Mouse (Mus musculus): ENCODE measurements at regions not wholly inside any gene's neighbourhood (a gene's known extent, or its start where the extent isn't known, plus 50 kb on each side); places are given as distances from the start of the nearest gene placed in this dataset.
"Not testable (repeated sequence)": the region's sequence is repeated elsewhere in the genome, so short reads cannot be mapped to it uniquely, and the experiment has no call there.

- 53% methylated on average over 9 of the region's 9 CpGs for WGBS
- H3K27me3 ChIP-seq (replicated peaks), result no peaks in the 10 kb centered on the region
- H3K4me2 ChIP-seq, result no peak overlapping the region
- no peaks in the 10 kb centered on the region for H3K36me3 ChIP-seq
- ATAC-seq (ENCODE audit: insufficient number of reproducible peaks, low FRiP score), result no peak
- no peak overlapping the region for H3K27ac ChIP-seq (ENCODE audit: poor library complexity, severe bottlenecking)
- H3K4me3 ChIP-seq, result no peak overlapping the region
- no peaks in the 10 kb centered on the region for H3K9me3 ChIP-seq (replicated peaks)
- H3K4me1 ChIP-seq (replicated peaks), result no peaks in the 10 kb centered on the region
- no peak overlapping the region for H3K9ac ChIP-seq
Measured at GRCm38 (mm10) chr2:21980177-21980576, 247.1 kb upstream of the Myo3a start.

- ATAC-seq (ENCODE audit: insufficient number of reproducible peaks, low FRiP score), result no peak
- no peaks in the 10 kb centered on the region for H3K27me3 ChIP-seq (replicated peaks)
- 67% methylated on average over 2 of the region's 2 CpGs for WGBS
- H3K9ac ChIP-seq, result no peak overlapping the region
- no peaks in the 10 kb centered on the region for H3K4me1 ChIP-seq (replicated peaks)
- no peaks in the 10 kb centered on the region for H3K36me3 ChIP-seq
- no peak overlapping the region for H3K27ac ChIP-seq (ENCODE audit: poor library complexity, severe bottlenecking)
- H3K9me3 ChIP-seq (replicated peaks), result no peaks in the 10 kb centered on the region
- no peak overlapping the region for H3K4me2 ChIP-seq
- no peak overlapping the region for H3K4me3 ChIP-seq
Measured at GRCm38 (mm10) chr2:22024438-22024837, 202.9 kb upstream of the Myo3a start.

GRCm38 (mm10) chr2:22026794-22027193 lies 200.5 kb upstream of the Myo3a start:
- H3K36me3 ChIP-seq, result no peaks in the 10 kb centered on the region
- H3K4me2 ChIP-seq, result no peak overlapping the region
- no peaks in the 10 kb centered on the region for H3K4me1 ChIP-seq (replicated peaks)
- ATAC-seq (ENCODE audit: insufficient number of reproducible peaks, low FRiP score), result no peak
- H3K27me3 ChIP-seq (replicated peaks), result no peaks in the 10 kb centered on the region
- H3K27ac ChIP-seq (ENCODE audit: poor library complexity, severe bottlenecking), result no peak overlapping the region
- 88% methylated on average over 1 of the region's 1 CpGs for WGBS
- no peak overlapping the region for H3K9ac ChIP-seq
- no peaks in the 10 kb centered on the region for H3K9me3 ChIP-seq (replicated peaks)
- no peak overlapping the region for H3K4me3 ChIP-seq

- no peaks in the 10 kb centered on the region for H3K4me1 ChIP-seq (replicated peaks)
- H3K9me3 ChIP-seq (replicated peaks), result no peaks in the 10 kb centered on the region
- H3K4me3 ChIP-seq, result no peak overlapping the region
- H3K27ac ChIP-seq (ENCODE audit: poor library complexity, severe bottlenecking), result no peak overlapping the region
- no peaks in the 10 kb centered on the region for H3K27me3 ChIP-seq (replicated peaks)
- no peaks in the 10 kb centered on the region for H3K36me3 ChIP-seq
- H3K9ac ChIP-seq, result no peak overlapping the region
- H3K4me2 ChIP-seq, result no peak overlapping the region
- ATAC-seq (ENCODE audit: insufficient number of reproducible peaks, low FRiP score), result no peak
- 64% methylated on average over 1 of the region's 1 CpGs for WGBS
Measured at GRCm38 (mm10) chr2:22028569-22028968, 198.7 kb upstream of the Myo3a start.

- Histone ChIP-seq H3K4me2 (no peak overlapping the region), H3K9ac (no peak overlapping the region), H3K36me3 (no peaks in the 10 kb centered on the region), H3K9me3 (replicated peaks) (no peaks in the 10 kb centered on the region), H3K4me1 (replicated peaks) (no peaks in the 10 kb centered on the region), H3K4me3 (no peak overlapping the region), H3K27ac (ENCODE audit: poor library complexity, severe bottlenecking) (no peak overlapping the region), H3K27me3 (replicated peaks) (no peaks in the 10 kb centered on the region)
- WGBS, result 56% methylated on average over 8 of the region's 8 CpGs
- ATAC-seq (ENCODE audit: insufficient number of reproducible peaks, low FRiP score), result no peak
Measured at GRCm38 (mm10) chr2:22029022-22029803, 198.1 kb upstream of the Myo3a start.

- no peaks in the 10 kb centered on the region for H3K4me1 ChIP-seq (replicated peaks)
- no peak for ATAC-seq (ENCODE audit: insufficient number of reproducible peaks, low FRiP score)
- H3K4me2 ChIP-seq, result no peak overlapping the region
- no peaks in the 10 kb centered on the region for H3K9me3 ChIP-seq (replicated peaks)
- no peak overlapping the region for H3K9ac ChIP-seq
- no peak overlapping the region for H3K27ac ChIP-seq (ENCODE audit: poor library complexity, severe bottlenecking)
- H3K36me3 ChIP-seq, result no peaks in the 10 kb centered on the region
- 77% methylated on average over 5 of the region's 5 CpGs for WGBS
- H3K4me3 ChIP-seq, result no peak overlapping the region
- no peaks in the 10 kb centered on the region for H3K27me3 ChIP-seq (replicated peaks)
Measured at GRCm38 (mm10) chr2:22029804-22030194, 197.5 kb upstream of the Myo3a start.

GRCm38 (mm10) chr2:22036841-22037240 lies 190.5 kb upstream of the Myo3a start:
- Histone ChIP-seq H3K4me3 (no peak overlapping the region), H3K4me1 (replicated peaks) (no peaks in the 10 kb centered on the region), H3K27ac (ENCODE audit: poor library complexity, severe bottlenecking) (no peak overlapping the region), H3K27me3 (replicated peaks) (no peaks in the 10 kb centered on the region), H3K9me3 (replicated peaks) (0 out of 2 replicates have a peak, but pooled peaks cover 3% of the 10 kb centered on the region), H3K4me2 (no peak overlapping the region), H3K9ac (no peak overlapping the region), H3K36me3 (no peaks in the 10 kb centered on the region)
- 76% methylated on average over 2 of the region's 2 CpGs for WGBS
- ATAC-seq (ENCODE audit: insufficient number of reproducible peaks, low FRiP score), result no peak

- Histone ChIP-seq H3K9ac (no peak overlapping the region), H3K4me1 (replicated peaks) (no peaks in the 10 kb centered on the region), H3K9me3 (replicated peaks) (0 out of 2 replicates have a peak, but pooled peaks cover 6% of the 10 kb centered on the region), H3K27ac (ENCODE audit: poor library complexity, severe bottlenecking) (no peak overlapping the region), H3K4me3 (no peak overlapping the region), H3K4me2 (no peak overlapping the region), H3K27me3 (replicated peaks) (no peaks in the 10 kb centered on the region), H3K36me3 (no peaks in the 10 kb centered on the region)
- 30% methylated on average over 2 of the region's 2 CpGs for WGBS
- no peak for ATAC-seq (ENCODE audit: insufficient number of reproducible peaks, low FRiP score)
Measured at GRCm38 (mm10) chr2:22038780-22039179, 188.5 kb upstream of the Myo3a start.

- WGBS, result 28% methylated on average over 6 of the region's 6 CpGs
- H3K27me3 ChIP-seq (replicated peaks); H3K9ac ChIP-seq; H3K27ac ChIP-seq (ENCODE audit: poor library complexity, severe bottlenecking); H3K9me3 ChIP-seq (replicated peaks); H3K4me3 ChIP-seq; H3K36me3 ChIP-seq; H3K4me2 ChIP-seq; H3K4me1 ChIP-seq (replicated peaks); ATAC-seq (ENCODE audit: insufficient number of reproducible peaks, low FRiP score): not testable (repeated sequence)
Measured at GRCm38 (mm10) chr2:22043937-22044336, 183.4 kb upstream of the Myo3a start.

- Histone ChIP-seq H3K27me3 (replicated peaks) (no peaks in the 10 kb centered on the region), H3K9ac (no peak overlapping the region), H3K4me3 (no peak overlapping the region), H3K27ac (ENCODE audit: poor library complexity, severe bottlenecking) (no peak overlapping the region), H3K9me3 (replicated peaks) (0 out of 2 replicates have a peak, but pooled peaks cover 7% of the 10 kb centered on the region), H3K4me2 (no peak overlapping the region), H3K36me3 (no peaks in the 10 kb centered on the region), H3K4me1 (replicated peaks) (no peaks in the 10 kb centered on the region)
- no peak for ATAC-seq (ENCODE audit: insufficient number of reproducible peaks, low FRiP score)
- 68% methylated on average over 2 of the region's 2 CpGs for WGBS
Measured at GRCm38 (mm10) chr2:22044949-22045348, 182.4 kb upstream of the Myo3a start.

- WGBS, result 79% methylated on average over 3 of the region's 3 CpGs
- no peak overlapping the region for H3K4me3 ChIP-seq
Measured at GRCm38 (mm10) chr2:22047465-22047864, 179.8 kb upstream of the Myo3a start.

GRCm38 (mm10) chr2:22066535-22066934 lies 160.8 kb upstream of the Myo3a start:
- Histone ChIP-seq H3K9ac (no peak overlapping the region), H3K27ac (ENCODE audit: poor library complexity, severe bottlenecking) (no peak overlapping the region), H3K4me1 (replicated peaks) (no peaks in the 10 kb centered on the region), H3K27me3 (replicated peaks) (no peaks in the 10 kb centered on the region), H3K36me3 (no peaks in the 10 kb centered on the region), H3K4me2 (no peak overlapping the region), H3K9me3 (replicated peaks) (no peaks in the 10 kb centered on the region; the same call in 1 of the 2 replicates), H3K4me3 (no peak overlapping the region)
- ATAC-seq (ENCODE audit: insufficient number of reproducible peaks, low FRiP score), result no peak
- 73% methylated on average over 5 of the region's 5 CpGs for WGBS

More at GRCm38 (mm10) chr2:22047465-22047864, 179.8 kb upstream of the Myo3a start:
- Histone ChIP-seq H3K4me1 (replicated peaks) (no peaks in the 10 kb centered on the region), H3K9ac (no peak overlapping the region), H3K27ac (ENCODE audit: poor library complexity, severe bottlenecking) (no peak overlapping the region), H3K9me3 (replicated peaks) (0 out of 2 replicates have a peak, but pooled peaks cover 4% of the 10 kb centered on the region), H3K4me2 (no peak overlapping the region), H3K36me3 (no peaks in the 10 kb centered on the region), H3K27me3 (replicated peaks) (no peaks in the 10 kb centered on the region)
- no peak for ATAC-seq (ENCODE audit: insufficient number of reproducible peaks, low FRiP score)

Data from heart, embryonic 12.5 days (tissue).